Mouse (Mus musculus): ENCODE measurements at regions not wholly inside any gene's neighbourhood (a gene's known extent, or its start where the extent isn't known, plus 50 kb on each side); places are given as distances from the start of the nearest gene placed in this dataset.

- no peak for TF ChIP-seq CTCF (IDR thresholded peaks at IDR 0.05; ENCODE audit: borderline replicate concordance, extremely low read depth, insufficient read depth, insufficient read length)
- no peak for TF ChIP-seq POLR2A (IDR thresholded peaks at IDR 0.05; ENCODE audit: borderline replicate concordance, extremely low read depth, insufficient read depth, insufficient read length, poor library complexity, severe bottlenecking)
Observed at GRCm38 (mm10) chr14:74019421-74019820, 358.4 kb downstream of the Gm21750 start.
